Mouse (Mus musculus): ENCODE measurements around the gene Tusc1.

Gene Tusc1

GRCm38 (mm10) chr4:93335118-93336003, at the start of gene Tusc1:
TSS of gene Tusc1 (minus strand) at chr4:93335511.
- DNase-seq: peak; percentile 77

- no peak for DNase-seq
Observed at GRCm38 (mm10) chr4:93352930-93353329, 17.6 kb upstream of the Tusc1 start.

GRCm38 (mm10) chr4:93344357-93344756, 9.0 kb upstream of the Tusc1 start:
- DNase-seq: no peak

GRCm38 (mm10) chr4:93341568-93341967, 6.3 kb upstream of the Tusc1 start:
- no peak for DNase-seq

GRCm38 (mm10) chr4:93337977-93338376, 2.7 kb upstream of the Tusc1 start:
- DNase-seq: no peak

GRCm38 (mm10) chr4:93334636-93335117, 634 bp downstream of the Tusc1 start:
- DNase-seq: peak; percentile 80

- DNase-seq: no peak
Observed at GRCm38 (mm10) chr4:93307486-93307885, 27.8 kb downstream of the Tusc1 start.

- no peak for DNase-seq
Observed at GRCm38 (mm10) chr4:93286065-93286464, 49.2 kb downstream of the Tusc1 start.

All from cerebellum, adult 8-10 months (tissue).